Mouse (Mus musculus): ENCODE data around the gene Abca2. TPM values are rescaled to one million over a fixed set of nuclear protein-coding genes. Genes with fewer than 3 reads are reported as not detected.

Gene Abca2
- 1.5 and 1.6 TPM in 2 replicates for polyA plus RNA-seq (2015; fragmentation: Nextera tagmentation; extraction: Ambion mirVana)

GRCm38 (mm10) chr2:25428442-25429236 lies at the start of gene Abca2:
Gene Abca2 (plus strand): TSS chr2:25428703.

DNA sequence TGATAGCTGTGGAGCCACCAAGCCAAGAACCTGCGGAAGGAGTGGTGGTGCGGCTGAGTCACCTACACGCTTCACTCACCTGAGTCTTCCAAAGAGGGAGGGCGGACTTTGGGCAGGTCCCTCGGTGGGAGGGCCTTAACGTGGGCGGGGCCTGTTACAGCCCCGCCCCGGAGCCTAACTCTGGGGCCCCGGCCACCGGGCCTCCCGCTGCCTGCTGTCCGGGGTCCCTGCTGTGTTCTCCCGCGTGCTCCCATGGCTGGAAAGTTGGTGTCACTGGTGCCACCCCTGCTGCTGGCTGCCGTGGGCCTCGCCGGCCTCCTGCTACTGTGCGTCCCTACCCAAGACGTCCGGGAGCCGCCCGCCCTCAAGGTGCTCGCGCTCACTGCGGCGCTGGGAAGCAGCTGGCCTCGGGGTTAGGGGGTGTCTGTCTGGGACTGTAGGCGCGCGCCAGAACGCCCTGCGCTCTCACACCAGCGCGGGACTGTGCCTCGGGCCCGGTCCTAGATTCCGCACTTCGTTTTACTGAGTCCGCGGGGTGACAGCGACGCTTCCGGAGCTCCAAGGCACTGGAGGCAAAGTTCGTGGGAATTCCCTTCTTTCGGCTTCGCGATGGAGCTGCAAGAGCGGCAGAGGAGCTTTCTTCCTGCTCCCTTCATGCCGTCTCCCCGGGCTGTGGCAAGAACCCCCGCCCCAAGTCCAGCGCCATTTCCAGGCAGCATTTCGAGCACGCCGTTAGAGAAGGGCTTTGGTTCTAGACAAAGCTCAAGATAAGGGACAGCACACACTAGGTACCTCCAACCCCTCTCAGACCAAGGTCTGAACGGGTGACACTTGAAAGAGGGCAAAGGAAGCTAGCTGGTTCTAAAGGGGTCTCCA lies 32.5 kb upstream of the Abca2 start, which contains the start of gene Entpd2:
TSS of gene Entpd2 (plus strand) at position 154 of the 876 bp plus-strand sequence.

DNA sequence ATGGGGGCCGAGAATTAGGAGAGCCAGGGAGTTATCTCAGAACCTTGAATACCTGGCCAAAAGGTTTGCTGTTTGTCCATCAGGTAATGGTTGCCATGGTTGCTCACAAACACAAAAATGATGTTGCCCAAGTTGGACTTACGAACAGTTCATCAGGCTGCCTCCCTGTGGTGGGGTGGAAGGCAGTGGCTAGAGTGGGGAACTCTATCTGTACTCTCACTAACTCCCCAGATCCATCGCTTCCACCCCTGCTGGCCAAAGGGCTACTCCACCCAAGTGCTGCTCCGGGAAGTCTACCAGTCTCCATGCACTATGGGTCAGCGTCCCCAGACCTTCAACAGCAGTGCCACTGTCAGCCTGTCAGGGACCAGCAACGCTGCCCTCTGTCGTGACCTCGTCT lies 29.5 kb upstream of the Abca2 start, which contains the start of gene Npdc1:
TSS of gene Npdc1 (plus strand) at position 301 of the 400 bp plus-strand sequence.

GRCm38 (mm10) chr2:25422587-25423410 lies 5.7 kb upstream of the Abca2 start, which contains the start of gene Fut7:
Gene Fut7 (plus strand): TSS chr2:25423267.

DNA sequence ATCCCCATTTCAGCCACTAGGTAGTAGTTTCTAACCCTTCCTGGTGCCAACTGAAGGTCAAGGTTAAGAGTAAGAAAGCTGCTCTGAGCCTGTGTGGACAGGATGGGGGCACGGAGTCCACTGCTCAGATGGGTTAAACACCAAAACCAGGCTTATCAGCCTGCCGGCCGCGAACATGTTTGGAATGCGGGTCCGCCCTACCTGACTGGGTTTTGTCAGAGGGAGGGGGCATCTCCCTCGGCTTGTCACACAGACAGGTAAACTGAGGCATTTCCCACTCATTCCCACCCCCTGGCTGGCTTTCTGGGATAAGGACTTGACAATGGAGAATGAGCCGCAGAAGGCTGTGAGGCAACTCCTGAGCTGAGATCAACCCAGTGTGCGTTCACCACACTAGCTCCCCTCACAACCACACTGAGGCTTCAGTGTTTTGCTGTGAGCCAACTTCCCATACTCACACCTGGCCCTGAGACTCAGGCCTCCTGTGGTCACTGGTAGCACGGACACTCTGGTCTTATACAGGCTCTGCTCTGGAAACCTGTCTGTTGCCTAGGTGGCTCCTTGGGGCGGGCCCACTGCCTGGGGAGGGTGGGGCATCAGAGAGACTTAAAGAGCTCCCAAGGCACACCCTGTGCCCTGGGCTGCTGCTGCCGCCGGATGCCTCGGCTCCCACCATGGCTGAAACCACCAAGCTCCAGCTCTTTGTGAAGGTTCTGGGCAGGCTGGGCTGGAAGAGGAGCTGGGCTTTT lies 27.9 kb downstream of the Abca2 start, which contains the start of gene Clic3:
TSS of gene Clic3 (plus strand) at position 634 of the 749 bp plus-strand sequence.

DNA sequence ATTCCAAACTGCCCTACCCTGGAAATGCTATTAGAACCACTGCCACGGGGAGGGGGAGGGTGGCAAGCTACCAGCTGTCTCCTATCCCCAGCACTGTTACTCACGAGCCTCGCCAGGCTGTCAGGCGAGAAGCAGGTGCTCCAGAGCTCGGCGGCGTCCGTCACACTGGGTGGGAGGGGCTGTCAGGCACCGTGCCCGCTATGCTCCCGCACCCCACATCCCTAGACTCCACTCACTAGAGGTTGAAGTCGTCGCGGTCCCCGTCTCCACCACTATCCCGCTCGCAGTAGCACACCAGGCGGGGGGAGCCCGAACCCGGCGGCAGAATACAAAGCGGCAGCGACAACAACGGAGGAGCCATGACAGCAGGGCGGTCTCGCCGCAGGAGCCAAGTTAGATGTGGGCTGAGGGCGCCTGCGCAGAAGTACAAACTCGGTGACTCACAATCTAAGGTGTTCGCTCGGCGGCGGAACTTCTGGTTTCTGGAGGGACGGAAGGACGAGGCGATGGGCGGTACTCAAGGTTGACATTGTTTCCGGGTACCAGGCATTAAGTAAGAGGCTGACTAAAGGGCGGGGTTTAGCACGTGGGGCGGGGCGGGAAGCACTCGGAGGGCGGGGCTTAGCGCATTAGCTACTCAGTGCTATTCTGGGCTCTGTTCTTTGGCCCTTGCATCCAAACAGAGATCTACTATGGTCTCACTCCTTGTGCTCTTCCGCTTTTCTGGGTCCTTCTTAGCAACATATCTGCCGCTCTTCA lies 32.2 kb downstream of the Abca2 start, which contains the start of gene Paxx:
TSS of gene Paxx (minus strand) at position 544 of the 759 bp plus-strand sequence.

DNA sequence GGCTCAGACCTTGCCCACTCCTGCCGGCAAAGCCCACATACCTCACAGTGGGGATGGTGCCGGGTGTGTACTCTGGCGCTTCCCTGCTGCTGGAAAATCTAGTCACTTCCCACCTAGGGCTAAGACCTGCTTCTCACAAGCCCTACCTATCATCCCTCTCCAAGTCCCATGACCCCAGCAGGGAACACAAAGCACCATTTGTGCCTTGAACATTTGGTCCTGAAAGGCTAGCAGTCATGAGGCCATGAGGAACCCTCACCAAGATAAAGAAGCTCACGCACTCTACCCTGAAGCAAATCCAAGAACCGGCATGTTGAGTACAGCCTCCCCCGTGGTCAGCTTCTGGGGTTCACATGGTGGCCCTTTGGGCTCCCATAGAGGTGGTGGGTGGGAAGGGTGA lies 41.5 kb downstream of the Abca2 start, which contains the start of gene Ptgds:
TSS of gene Ptgds (minus strand) at position 78 of the 400 bp plus-strand sequence.

DNA sequence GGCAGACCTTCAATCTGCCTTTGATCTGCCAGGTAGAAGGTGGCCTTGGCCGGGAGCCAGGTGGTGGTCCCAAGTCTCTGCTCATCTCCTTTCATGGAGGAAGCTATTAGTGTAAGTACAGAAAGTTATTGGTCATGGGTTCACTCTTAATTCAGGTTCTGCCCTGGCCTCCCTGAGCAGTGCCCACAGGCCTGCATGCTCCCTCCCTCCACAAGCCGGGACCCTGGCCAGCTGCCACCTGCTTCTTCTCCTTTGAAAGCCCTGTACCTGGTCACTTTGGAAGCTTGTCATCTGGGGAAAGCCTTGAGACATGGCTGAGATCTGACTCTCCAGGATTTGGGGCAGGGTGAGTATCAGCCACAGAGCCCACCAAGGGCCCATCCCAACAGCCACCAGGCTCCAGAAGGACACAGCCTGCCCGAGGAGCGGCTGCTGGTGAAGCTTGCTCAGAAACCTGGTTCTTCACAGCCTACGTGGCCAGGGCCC lies 65.0 kb downstream of the Abca2 start, which contains the start of gene Lcn12:
TSS of gene Lcn12 (minus strand) at position 436 of the 486 bp plus-strand sequence.

Other genes starting within 250 kb of the Abca2 start
- gene Nrarp, start 247.9 kb upstream of the Abca2 start, polyA plus RNA-seq (2015; fragmentation: Nextera tagmentation; extraction: Ambion mirVana) = 5.3 and 5.6 TPM in 2 replicates
- 9.0 and 12.1 TPM in 2 replicates for gene Tor4a, start 231.8 kb upstream of the Abca2 start, polyA plus RNA-seq (2015; fragmentation: Nextera tagmentation; extraction: Ambion mirVana)
- 46.6 and 50.8 TPM in 2 replicates for gene Nelfb, start 217.2 kb upstream of the Abca2 start, polyA plus RNA-seq (2015; fragmentation: Nextera tagmentation; extraction: Ambion mirVana)
- not detected in 2 replicates for gene Stpg3, start 214.1 kb upstream of the Abca2 start, polyA plus RNA-seq (2015; fragmentation: Nextera tagmentation; extraction: Ambion mirVana)
- 0.82 and 1.2 TPM in 2 replicates for gene Fam166a, start 210.0 kb upstream of the Abca2 start, polyA plus RNA-seq (2015; fragmentation: Nextera tagmentation; extraction: Ambion mirVana)
- 605 and 682 TPM in 2 replicates for gene Tubb4b, start 204.0 kb upstream of the Abca2 start, polyA plus RNA-seq (2015; fragmentation: Nextera tagmentation; extraction: Ambion mirVana)
- 0.07 TPM in 1 of 2 replicates, not detected in the other for gene Slc34a3, start 194.3 kb upstream of the Abca2 start, polyA plus RNA-seq (2015; fragmentation: Nextera tagmentation; extraction: Ambion mirVana)
- gene Rnf224, start 191.9 kb upstream of the Abca2 start, polyA plus RNA-seq (2015; fragmentation: Nextera tagmentation; extraction: Ambion mirVana) = 0.10 TPM in 1 of 2 replicates, not detected in the other
- 0.69 and 0.85 TPM in 2 replicates for gene Rnf208, start 186.4 kb upstream of the Abca2 start, polyA plus RNA-seq (2015; fragmentation: Nextera tagmentation; extraction: Ambion mirVana)
- not detected in 2 replicates for gene Cysrt1, start 186.3 kb upstream of the Abca2 start, polyA plus RNA-seq (2015; fragmentation: Nextera tagmentation; extraction: Ambion mirVana)
- gene AL732309.1, start 181.8 kb upstream of the Abca2 start, polyA plus RNA-seq (2015; fragmentation: Nextera tagmentation; extraction: Ambion mirVana) = 2.9 and 3.5 TPM in 2 replicates
- 31.2 and 35.2 TPM in 2 replicates for gene Tmem203, start 173.3 kb upstream of the Abca2 start, polyA plus RNA-seq (2015; fragmentation: Nextera tagmentation; extraction: Ambion mirVana)
- 7.7 and 9.0 TPM in 2 replicates for gene Tprn, start 166.1 kb upstream of the Abca2 start, polyA plus RNA-seq (2015; fragmentation: Nextera tagmentation; extraction: Ambion mirVana)
- gene Ssna1, start 156.3 kb upstream of the Abca2 start, polyA plus RNA-seq (2015; fragmentation: Nextera tagmentation; extraction: Ambion mirVana) = 176 and 182 TPM in 2 replicates
- gene Anapc2, start 156.2 kb upstream of the Abca2 start, polyA plus RNA-seq (2015; fragmentation: Nextera tagmentation; extraction: Ambion mirVana) = 45.1 and 48.8 TPM in 2 replicates
- not detected in 2 replicates for gene Tmem210, start 140.6 kb upstream of the Abca2 start, polyA plus RNA-seq (2015; fragmentation: Nextera tagmentation; extraction: Ambion mirVana)
- not detected in 2 replicates for gene Lrrc26, start 138.8 kb upstream of the Abca2 start, polyA plus RNA-seq (2015; fragmentation: Nextera tagmentation; extraction: Ambion mirVana)
- gene Grin1, start 109.5 kb upstream of the Abca2 start, polyA plus RNA-seq (2015; fragmentation: Nextera tagmentation; extraction: Ambion mirVana) = 0.06 TPM in 1 of 2 replicates, not detected in the other
- 30.8 and 37.7 TPM in 2 replicates for gene Man1b1, start 96.4 kb upstream of the Abca2 start, polyA plus RNA-seq (2015; fragmentation: Nextera tagmentation; extraction: Ambion mirVana)
- 8.5 and 10.1 TPM in 2 replicates for gene Dpp7, start 72.3 kb upstream of the Abca2 start, polyA plus RNA-seq (2015; fragmentation: Nextera tagmentation; extraction: Ambion mirVana)
- 20.1 and 27.6 TPM in 2 replicates for gene Uap1l1, start 63.0 kb upstream of the Abca2 start, polyA plus RNA-seq (2015; fragmentation: Nextera tagmentation; extraction: Ambion mirVana)
- 28.3 and 28.4 TPM in 2 replicates for gene Sapcd2, start 56.4 kb upstream of the Abca2 start, polyA plus RNA-seq (2015; fragmentation: Nextera tagmentation; extraction: Ambion mirVana)
- gene Entpd2, start 32.8 kb upstream of the Abca2 start, polyA plus RNA-seq (2015; fragmentation: Nextera tagmentation; extraction: Ambion mirVana) = 1.3 and 2.0 TPM in 2 replicates
- gene Npdc1, start 29.4 kb upstream of the Abca2 start, polyA plus RNA-seq (2015; fragmentation: Nextera tagmentation; extraction: Ambion mirVana) = 11.4 and 14.1 TPM in 2 replicates
- gene Fut7, start 5.4 kb upstream of the Abca2 start, polyA plus RNA-seq (2015; fragmentation: Nextera tagmentation; extraction: Ambion mirVana) = 1.7 and 2.6 TPM in 2 replicates
- gene Clic3, start 28.1 kb downstream of the Abca2 start, polyA plus RNA-seq (2015; fragmentation: Nextera tagmentation; extraction: Ambion mirVana) = 4.8 and 4.9 TPM in 2 replicates
- 22.5 and 28.9 TPM in 2 replicates for gene Paxx, start 32.4 kb downstream of the Abca2 start, polyA plus RNA-seq (2015; fragmentation: Nextera tagmentation; extraction: Ambion mirVana)
- 1.7 and 2.4 TPM in 2 replicates for gene Ptgds, start 41.3 kb downstream of the Abca2 start, polyA plus RNA-seq (2015; fragmentation: Nextera tagmentation; extraction: Ambion mirVana)
- not detected in 2 replicates for gene Lcn12, start 65.2 kb downstream of the Abca2 start, polyA plus RNA-seq (2015; fragmentation: Nextera tagmentation; extraction: Ambion mirVana)
- gene Fbxw5, start 72.0 kb downstream of the Abca2 start, polyA plus RNA-seq (2015; fragmentation: Nextera tagmentation; extraction: Ambion mirVana) = 30.8 and 34.7 TPM in 2 replicates
- gene C8g, start 73.0 kb downstream of the Abca2 start, polyA plus RNA-seq (2015; fragmentation: Nextera tagmentation; extraction: Ambion mirVana) = 2.9 and 3.8 TPM in 2 replicates
- gene Traf2, start 118.2 kb downstream of the Abca2 start, polyA plus RNA-seq (2015; fragmentation: Nextera tagmentation; extraction: Ambion mirVana) = 19.0 and 19.7 TPM in 2 replicates
- 166 and 189 TPM in 2 replicates for gene Edf1, start 129.1 kb downstream of the Abca2 start, polyA plus RNA-seq (2015; fragmentation: Nextera tagmentation; extraction: Ambion mirVana)
- gene Mamdc4, start 146.1 kb downstream of the Abca2 start, polyA plus RNA-seq (2015; fragmentation: Nextera tagmentation; extraction: Ambion mirVana) = 0.29 and 0.80 TPM in 2 replicates
- gene Phpt1, start 146.5 kb downstream of the Abca2 start, polyA plus RNA-seq (2015; fragmentation: Nextera tagmentation; extraction: Ambion mirVana) = 52.5 and 57.5 TPM in 2 replicates
- 0.02 and 0.45 TPM in 2 replicates for gene Ajm1, start 153.1 kb downstream of the Abca2 start, polyA plus RNA-seq (2015; fragmentation: Nextera tagmentation; extraction: Ambion mirVana)
- gene Rabl6, start 179.8 kb downstream of the Abca2 start, polyA plus RNA-seq (2015; fragmentation: Nextera tagmentation; extraction: Ambion mirVana) = 31.4 and 36.5 TPM in 2 replicates
- gene Ccdc183, start 189.0 kb downstream of the Abca2 start, polyA plus RNA-seq (2015; fragmentation: Nextera tagmentation; extraction: Ambion mirVana) = 0.13 and 0.16 TPM in 2 replicates
- 10.7 and 15.0 TPM in 2 replicates for gene Tmem141, start 193.3 kb downstream of the Abca2 start, polyA plus RNA-seq (2015; fragmentation: Nextera tagmentation; extraction: Ambion mirVana)
- gene Fcna, start 199.3 kb downstream of the Abca2 start, polyA plus RNA-seq (2015; fragmentation: Nextera tagmentation; extraction: Ambion mirVana) = 24.5 and 35.1 TPM in 2 replicates
- gene Lcn8, start 224.4 kb downstream of the Abca2 start, polyA plus RNA-seq (2015; fragmentation: Nextera tagmentation; extraction: Ambion mirVana) = not detected in 2 replicates
- not detected in 2 replicates for gene Lcn5, start 229.2 kb downstream of the Abca2 start, polyA plus RNA-seq (2015; fragmentation: Nextera tagmentation; extraction: Ambion mirVana)
- gene Lcn6, start 248.1 kb downstream of the Abca2 start, polyA plus RNA-seq (2015; fragmentation: Nextera tagmentation; extraction: Ambion mirVana) = not detected in 2 replicates

Measured in spleen, postnatal 0 days (tissue).